Mouse (Mus musculus) left cerebral cortex, adult 18-20 months (tissue): ENCODE data around the gene C77080. TPM values are rescaled to one million over a fixed set of nuclear protein-coding genes. Genes with fewer than 3 reads are reported as not detected.

Source experiments
- DNase-seq, 2 experiments: peaks; one replicate each; pipeline ENCODE4 v3.0.0; 2021 to 2022; ENCODE audit warnings: low spot score in 2 of 2, mixed read lengths in 1 of 2
- long read RNA-seq, 2 experiments: library from polyadenylated mRNA; stranded (forward); transcript quantifications; one replicate each; pipeline ENCODE4 v2.0.0; 2021
- total RNA-seq, 2 experiments: library from RNA; stranded (reverse); gene quantifications; 2 replicates each; pipeline ENCODE4 v1.2.3; 2021

Gene C77080
- total RNA-seq = 10 to 100 TPM; 23.1 to 24.0 TPM
- long read RNA-seq, experiment 1, full-length matches to known transcripts = 6 of 23 reads
- long read RNA-seq, experiment 1, partial matches to known transcripts = 12 of 23 reads
- long read RNA-seq, experiment 1, other reads (novel, unspliced or antisense) = 5 of 23 reads
- long read RNA-seq, experiment 2, full-length matches to known transcripts = 3 of 20 reads
- long read RNA-seq, experiment 2, partial matches to known transcripts = 10 of 20 reads
- long read RNA-seq, experiment 2, other reads (novel, unspliced or antisense) = 7 of 20 reads

GRCm38 (mm10) chr4:129261196-129261595, at the start of gene C77080:
C77080 (minus strand) TSS chr4:129261404.
- DNase-seq = no peak

- DNase-seq = no peak
These were observed 46.7 kb upstream of the C77080 start for GRCm38 (mm10) chr4:129307936-129308335.

GRCm38 (mm10) chr4:129304306-129304705, 43.1 kb upstream of the C77080 start:
- DNase-seq = no peak

- DNase-seq = no peak
These were observed 42.6 kb upstream of the C77080 start for GRCm38 (mm10) chr4:129303816-129304215.

GRCm38 (mm10) chr4:129303401-129303800, 42.2 kb upstream of the C77080 start:
- no peak for DNase-seq

GRCm38 (mm10) chr4:129299121-129299520, 37.9 kb upstream of the C77080 start:
- DNase-seq = no peak

- DNase-seq = peak; percentile 49 to 56
These were observed 36.5 kb upstream of the C77080 start for GRCm38 (mm10) chr4:129297724-129298123.

GRCm38 (mm10) chr4:129296066-129296465, 34.9 kb upstream of the C77080 start:
- DNase-seq = no peak

- no peak for DNase-seq
These were observed 34.0 kb upstream of the C77080 start for GRCm38 (mm10) chr4:129295188-129295587.

GRCm38 (mm10) chr4:129293702-129294101, 32.5 kb upstream of the C77080 start:
- no peak for DNase-seq

GRCm38 (mm10) chr4:129292831-129293230, 31.6 kb upstream of the C77080 start:
- no peak for DNase-seq

GRCm38 (mm10) chr4:129289671-129290070, 28.5 kb upstream of the C77080 start:
- DNase-seq = no peak

- DNase-seq = no peak
These were observed 26.9 kb upstream of the C77080 start for GRCm38 (mm10) chr4:129288067-129288466.

- DNase-seq = no peak
These were observed 26.3 kb upstream of the C77080 start, which contains the start of gene Sync for GRCm38 (mm10) chr4:129287472-129287981. Sync (plus strand) TSS chr4:129287617.

- no peak for DNase-seq
These were observed 25.7 kb upstream of the C77080 start for GRCm38 (mm10) chr4:129286683-129287471.

- no peak for DNase-seq
These were observed 24.9 kb upstream of the C77080 start for GRCm38 (mm10) chr4:129286001-129286682.

GRCm38 (mm10) chr4:129284685-129285084, 23.5 kb upstream of the C77080 start:
- DNase-seq = no peak

GRCm38 (mm10) chr4:129283226-129283625, 22.0 kb upstream of the C77080 start:
- no peak for DNase-seq

- no peak for DNase-seq
These were observed 21.6 kb upstream of the C77080 start for GRCm38 (mm10) chr4:129282786-129283185.

- peak; percentile 94 to 99 for DNase-seq
These were observed 15.3 kb upstream of the C77080 start for GRCm38 (mm10) chr4:129276453-129276865.

- peak; percentile 43 to 49 for DNase-seq
These were observed 11.5 kb upstream of the C77080 start for GRCm38 (mm10) chr4:129272756-129273046.
